Mouse (Mus musculus) C2C12 (cell line): ENCODE results near the gene Rfx2.

Experiments
- CEBPB ChIP-seq: IDR thresholded peaks from one replicate; pipeline ENCODE4 v1.6.1; 2011; ENCODE audit warnings: low read depth, mild to moderate bottlenecking, control low read depth, moderate library complexity
- CTCF ChIP-seq: IDR thresholded peaks from one replicate; pipeline ENCODE4 v1.5.1; 2011; ENCODE audit not compliant: control insufficient read depth, insufficient read depth, insufficient read length
- FOSL1 ChIP-seq: IDR thresholded peaks from one replicate; pipeline ENCODE4 v1.8.0; 2011; ENCODE audit warnings: mild to moderate bottlenecking, low read length; ENCODE audit not compliant: poor library complexity, insufficient read depth, severe bottlenecking
- MAX ChIP-seq: IDR thresholded peaks from one replicate; pipeline ENCODE4 v1.6.1; 2011; ENCODE audit warnings: mild to moderate bottlenecking, control low read depth
- MYOD1 ChIP-seq: IDR thresholded peaks from one replicate; pipeline ENCODE4 v1.6.1; 2011; ENCODE audit warnings: low read depth; ENCODE audit not compliant: control insufficient read depth, insufficient read length
- MYOG ChIP-seq: IDR thresholded peaks from one replicate; pipeline ENCODE4 v1.6.1; 2011; ENCODE audit not compliant: control insufficient read depth, insufficient read length; ENCODE audit errors: extremely low read depth
- USF1 ChIP-seq: IDR thresholded peaks from one replicate; pipeline ENCODE4 v1.6.1; 2011; ENCODE audit warnings: low read depth, mild to moderate bottlenecking, control low read depth, moderate library complexity

- TF ChIP-seq FOSL1 (no peak), CTCF (no peak), MYOG (no peak), CEBPB (no peak), MAX (no peak), MYOD1 (no peak), USF1 (no peak)
Observed at GRCm38 (mm10) chr17:56727029-56727649, 103.7 kb downstream of the Rfx2 start.
